ENCODE assay signal across 8 mouse cellular contexts in the genomic region with DNA sequence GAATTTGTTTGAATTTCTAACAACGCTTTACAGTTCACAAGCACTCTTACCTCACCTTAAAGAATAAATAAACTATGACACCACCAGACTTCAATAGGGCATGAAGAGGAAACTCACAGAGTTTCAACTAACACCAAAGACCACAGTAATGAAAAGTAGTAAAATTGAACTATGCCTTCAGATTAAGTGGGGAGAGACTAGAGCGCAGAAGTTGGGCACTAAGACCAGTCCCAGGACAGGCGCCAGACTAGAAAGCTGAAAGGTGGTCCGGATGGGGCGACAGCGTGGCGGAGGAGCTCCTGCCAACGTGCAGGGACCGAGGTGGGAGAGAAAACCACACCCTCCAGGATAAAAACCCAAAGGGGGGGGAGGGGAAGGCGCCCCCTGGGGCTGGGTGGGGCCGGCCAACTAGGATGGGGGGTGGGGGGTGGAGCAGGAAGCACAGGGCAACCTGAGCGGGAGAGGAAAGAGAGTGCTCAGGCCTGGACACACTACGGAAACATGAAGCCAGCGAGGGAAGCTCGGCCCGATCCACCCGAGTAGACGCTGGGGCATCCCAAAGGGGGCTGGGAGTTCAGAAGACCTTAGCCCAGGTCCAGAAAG. TPM values are rescaled to one million over a fixed set of nuclear protein-coding genes. Genes with fewer than 3 reads are reported as not detected.
A peak's percentile ranks its signal among the peaks of the same experiment; 100 is the strongest.
DNase-seq lines count a peak whose midpoint lies in the region; ATAC-seq and TF ChIP-seq lines count a peak whose summit lies in the region.

No protein-coding gene starts in this region.

- intact Hi-C loops in gastrocnemius, postnatal 14 days (cut with DNase I; ENCODE audit: low total_unique reads): loop anchor here (10.0 kb wide), 1 partner anchor 150 kb away; a partner anchor contains a TSS

- WGBS in embryonic facial prominence, embryonic 14.5 days: under 1% methylated on average over 16 of the region's 18 CpGs
- WGBS in midbrain, embryonic 14.5 days: 2% methylated on average over 18 of the region's 18 CpGs

- peak overlapping the region; percentile 94 for H3K27ac ChIP-seq in embryonic facial prominence, embryonic 14.5 days (replicated peaks; ENCODE audit: low read depth, low read length)
- H3K27ac ChIP-seq in midbrain, embryonic 14.5 days (replicated peaks; ENCODE audit: low read depth, low read length): peak overlapping the region; percentile 92

- peak; percentile 47 for ATAC-seq in embryonic facial prominence, embryonic 14.5 days (ENCODE audit: low read depth)
- peak; percentile 65 for ATAC-seq in midbrain, embryonic 14.5 days (ENCODE audit: low FRiP score, low TSS enrichment)

- TF ChIP-seq CTCF in E14TG2a.4 (conservative IDR thresholded peaks at IDR 0.05; ENCODE audit: low read length): no peak

- peak overlapping the region; percentile 89 for H3K4me3 ChIP-seq in E14TG2a.4 (replicated peaks; ENCODE audit: low read length)
- peak overlapping the region; percentile 90 for H3K4me3 ChIP-seq in embryonic facial prominence, embryonic 14.5 days (ENCODE audit: low read depth, low read length)
- peak overlapping the region; percentile 85 for H3K4me3 ChIP-seq in midbrain, embryonic 14.5 days (replicated peaks; ENCODE audit: low read depth, low read length)

- peaks cover 38% of the 10 kb centered on the region for H3K36me3 ChIP-seq in E14TG2a.4 (ENCODE audit: insufficient read depth, low read length)
- H3K36me3 ChIP-seq in embryonic facial prominence, embryonic 14.5 days (ENCODE audit: control insufficient read depth, insufficient read depth, low read length): peaks cover 16% of the 10 kb centered on the region; the same call in 1 of the 2 replicates
- H3K36me3 ChIP-seq in midbrain, embryonic 14.5 days (ENCODE audit: control insufficient read depth, insufficient read depth, low read length): 0 out of 2 replicates have a peak, but pooled peaks cover 6% of the 10 kb centered on the region

- H3K4me2 ChIP-seq in embryonic facial prominence, embryonic 14.5 days (ENCODE audit: low read depth, low read length): peak overlapping the region; percentile 74
- H3K4me2 ChIP-seq in midbrain, embryonic 14.5 days (ENCODE audit: low read length): peak overlapping the region; percentile 90

- no peaks in the 10 kb centered on the region for H3K27me3 ChIP-seq in E14TG2a.4 (ENCODE audit: insufficient read depth, low read length)
- H3K27me3 ChIP-seq in embryonic facial prominence, embryonic 14.5 days (replicated peaks; ENCODE audit: control insufficient read depth, insufficient read depth, low read length): no peaks in the 10 kb centered on the region
- no peaks in the 10 kb centered on the region for H3K27me3 ChIP-seq in midbrain, embryonic 14.5 days (ENCODE audit: control insufficient read depth, insufficient read depth, low read length)

- H3K9ac ChIP-seq in embryonic facial prominence, embryonic 14.5 days (ENCODE audit: low read depth, low read length): peak overlapping the region; percentile 95
- peak overlapping the region; percentile 89 for H3K9ac ChIP-seq in midbrain, embryonic 14.5 days (replicated peaks; ENCODE audit: low read length)

- no peaks in the 10 kb centered on the region for H3K9me3 ChIP-seq in E14TG2a.4 (ENCODE audit: low read length)
- no peaks in the 10 kb centered on the region for H3K9me3 ChIP-seq in embryonic facial prominence, embryonic 14.5 days (ENCODE audit: control insufficient read depth, low read length)
- H3K9me3 ChIP-seq in midbrain, embryonic 14.5 days (ENCODE audit: control insufficient read depth, low read length): no peaks in the 10 kb centered on the region

- DNase-seq in gastrocnemius, postnatal 14 days: peak; percentile 11
- no peak for DNase-seq in gastrocnemius, adult 8-10 months (ENCODE audit: low spot score in 2 of 2)
- DNase-seq in embryonic facial prominence, embryonic 14.5 days (ENCODE audit: low spot score): no peak
- DNase-seq in hindlimb bud, embryonic 11.5 days (ENCODE audit: extremely low spot score, low read depth, low spot score): peak; percentile 22
- DNase-seq in midbrain, embryonic 14.5 days: no peak
- DNase-seq in layer of hippocampus, adult 9-11 months: no peak
- no peak for DNase-seq in kidney, adult 11 months

- H3K4me1 ChIP-seq in E14TG2a.4 (replicated peaks; ENCODE audit: low read depth, low read length): peaks cover 53% of the 10 kb centered on the region
- peaks cover 19% of the 10 kb centered on the region for H3K4me1 ChIP-seq in embryonic facial prominence, embryonic 14.5 days (ENCODE audit: control insufficient read depth, insufficient read depth, low read length)
- H3K4me1 ChIP-seq in midbrain, embryonic 14.5 days (ENCODE audit: control insufficient read depth, insufficient read depth, low read length): peaks cover 21% of the 10 kb centered on the region

RNA-seq across cellular contexts. Expression of a gene that starts 0.5 kb away (rescaled TPM):
- total RNA-seq in gastrocnemius, postnatal 14 days (2021): 10 to 100 TPM; 98.2 to 99.2 TPM
- 10 to 100 TPM; 72.8 to 87.2 (median 82.4) TPM for total RNA-seq in gastrocnemius, adult 8-10 months (2022)
- polyA plus RNA-seq in embryonic facial prominence, embryonic 14.5 days (2014; fragmentation: Nextera tagmentation; extraction: Ambion mirVana): 62.4 and 62.7 TPM in 2 replicates
- 41.9 and 56.2 TPM in 2 replicates for polyA plus RNA-seq in midbrain, embryonic 14.5 days (2014; fragmentation: Nextera tagmentation; extraction: Ambion mirVana)

RNA-seq across cellular contexts. Expression of a gene that starts 40.2 kb away (rescaled TPM):
- total RNA-seq in gastrocnemius, postnatal 14 days (2021): 10 to 100 TPM; 26.7 to 27.8 TPM
- total RNA-seq in gastrocnemius, adult 8-10 months (2022): 10 to 100 TPM; 27.4 to 30.4 (median 28.7) TPM
- 50.8 and 51.7 TPM in 2 replicates for polyA plus RNA-seq in embryonic facial prominence, embryonic 14.5 days (2014; fragmentation: Nextera tagmentation; extraction: Ambion mirVana)
- 63.6 and 66.6 TPM in 2 replicates for polyA plus RNA-seq in midbrain, embryonic 14.5 days (2014; fragmentation: Nextera tagmentation; extraction: Ambion mirVana)

Comparison
In these comparisons a context has a peak if more than half of its experiments do, and no peak if none do; other contexts are left out.
1. DNase-seq: peak in gastrocnemius, postnatal 14 days (single experiment) and hindlimb bud, embryonic 11.5 days (single experiment); none in gastrocnemius, adult 8-10 months (0 of 2), embryonic facial prominence, embryonic 14.5 days (single experiment), midbrain, embryonic 14.5 days (single experiment), layer of hippocampus, adult 9-11 months (single experiment) and kidney, adult 11 months (single experiment).
2. Peak in every context shown above with its lines, with median percentiles within 50 percentile points of each other: H3K4me3 ChIP-seq.